Mouse (Mus musculus) lung, adult 2 months (tissue): Measurements from ENCODE around the gene Tcf20.

Experiments
- CTCF ChIP-seq: fragments of 200-500 bp; IDR thresholded peaks from 2 replicates; pipeline ENCODE4 v1.5.1; 2011; ENCODE audit warnings: mild to moderate bottlenecking, low read length, control low read depth; ENCODE audit not compliant: insufficient read depth
- POLR2A ChIP-seq: fragments of 200-500 bp; IDR thresholded peaks from 2 replicates; pipeline ENCODE4 v1.6.1; 2011; ENCODE audit warnings: low read depth, mild to moderate bottlenecking, control low read depth, low read length, borderline replicate concordance; ENCODE audit errors: extremely low read depth

GRCm38 (mm10) chr15:82940494-82941214 lies 47.0 kb downstream of the Tcf20 start:
- TF ChIP-seq CTCF (no peak), POLR2A (no peak)
